Mouse (Mus musculus) megakaryocyte, embryonic 14.5 days (primary cell): Measurements from ENCODE around the gene Ap2b1.

Experiments
- FLI1 ChIP-seq: IDR thresholded peaks from 2 replicates; pipeline ENCODE4 v1.6.1; 2012; ENCODE audit warnings: low read length, inconsistent platforms, mixed read lengths
- GATA1 ChIP-seq: IDR thresholded peaks from 3 replicates; pipeline ENCODE4 v1.6.1; 2012; ENCODE audit warnings: mixed read lengths, low read length, inconsistent platforms, borderline replicate concordance

DNA sequence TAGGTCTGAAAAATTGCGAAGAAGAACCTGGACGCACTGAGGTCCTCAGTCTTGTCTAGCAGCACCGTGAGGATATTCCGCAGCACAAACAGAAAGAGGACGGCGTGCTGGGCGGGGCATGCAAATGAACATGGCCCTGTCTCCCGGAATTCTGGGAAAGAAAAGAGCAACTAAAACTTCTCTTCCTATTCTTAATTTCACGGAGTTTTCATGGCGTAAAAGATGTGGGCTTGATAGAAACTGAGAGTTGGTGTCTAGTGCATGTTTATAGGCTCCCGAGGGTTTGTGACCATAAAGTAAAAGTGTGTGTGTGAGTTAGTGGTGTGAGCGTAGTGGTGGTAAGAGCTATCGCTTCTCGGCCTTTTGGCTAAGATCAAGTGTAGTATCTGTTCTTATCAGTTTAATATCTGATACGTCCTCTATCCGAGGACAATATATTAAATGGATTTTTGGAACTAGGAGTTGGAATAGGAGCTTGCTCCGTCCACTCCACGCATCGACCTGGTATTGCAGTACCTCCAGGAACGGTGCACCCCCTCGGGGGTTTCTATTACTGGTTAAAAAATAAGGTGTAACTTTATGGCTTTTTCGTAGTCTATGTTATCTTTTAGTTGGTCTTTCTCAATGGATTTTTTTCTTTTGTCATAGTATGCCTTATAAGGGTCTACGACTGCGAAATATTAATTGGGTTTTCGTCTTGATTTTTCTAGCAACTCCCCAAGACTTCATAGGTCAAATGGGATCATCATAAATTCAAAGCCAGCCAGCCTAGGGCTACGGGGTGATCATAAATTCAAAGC is 27.5 kb upstream of the Ap2b1 start:
- TF ChIP-seq GATA1, result no peak; the same call in 2 of the 3 replicates
- TF ChIP-seq FLI1, result no peak
